Mouse (Mus musculus) olfactory bulb, adult 2 months (tissue): ENCODE measurements around the gene 5330417H12Rik.

Experiments
- CTCF ChIP-seq: fragments of 200-500 bp; IDR thresholded peaks from 2 replicates; pipeline ENCODE4 v1.5.1; 2012; ENCODE audit warnings: low read depth, mild to moderate bottlenecking, low read length, moderate library complexity; ENCODE audit not compliant: insufficient read depth
- POLR2A ChIP-seq: fragments of 200-500 bp; IDR thresholded peaks from 2 replicates; pipeline ENCODE4 v1.6.1; 2012; ENCODE audit warnings: mild to moderate bottlenecking, low read depth, low read length, moderate library complexity; ENCODE audit not compliant: insufficient read depth

GRCm38 (mm10) chr7:107596753-107597152 lies 28.2 kb downstream of the 5330417H12Rik start:
- TF ChIP-seq POLR2A: no peak
- no peak for TF ChIP-seq CTCF
